Mouse (Mus musculus): ENCODE measurements around the gene Ccl26.

The Ccl26 gene

DNA sequence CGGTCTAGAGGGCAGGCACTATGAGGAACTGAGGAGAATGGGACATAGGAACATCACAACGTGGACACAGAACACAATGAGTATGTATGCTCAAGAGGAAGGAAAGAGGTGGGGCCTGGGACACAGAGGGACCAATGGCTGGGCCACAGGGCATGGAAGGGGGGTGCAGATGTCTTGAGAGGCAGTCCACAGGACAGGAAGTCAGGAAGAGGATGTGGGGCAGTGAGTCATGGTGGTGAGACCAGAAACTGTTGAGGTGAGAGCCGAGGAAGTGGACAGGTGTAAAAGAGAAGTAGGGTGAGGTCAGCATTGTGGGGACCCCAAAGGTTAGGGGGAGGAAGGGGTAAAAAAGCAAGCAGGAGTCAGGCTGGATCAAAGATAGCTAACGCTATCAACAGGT is 26.0 kb downstream of the Ccl26 start:
- no peak for DNase-seq

DNA sequence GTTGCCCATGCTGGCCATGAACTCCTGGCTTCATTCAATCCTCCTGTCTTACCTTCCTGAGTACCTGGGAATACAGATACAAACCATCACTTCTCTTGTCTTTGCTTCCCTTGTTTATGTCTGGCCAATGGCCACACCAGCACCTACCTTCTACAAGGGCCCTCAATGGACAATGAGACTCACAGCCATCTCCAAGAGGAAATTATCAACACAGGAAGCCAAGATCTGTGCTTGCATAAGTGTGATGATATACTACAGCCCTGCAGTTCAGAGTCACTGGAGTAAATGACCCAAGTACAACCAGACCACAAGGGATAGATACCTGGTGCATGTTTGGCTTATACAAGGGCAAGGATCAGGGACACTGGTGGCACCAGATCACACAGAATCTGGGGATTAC is 27.5 kb downstream of the Ccl26 start:
- DNase-seq = no peak

- no peak for DNase-seq
These were observed 29.9 kb downstream of the Ccl26 start for GRCm38 (mm10) chr5:135533431-135533830.

DNA sequence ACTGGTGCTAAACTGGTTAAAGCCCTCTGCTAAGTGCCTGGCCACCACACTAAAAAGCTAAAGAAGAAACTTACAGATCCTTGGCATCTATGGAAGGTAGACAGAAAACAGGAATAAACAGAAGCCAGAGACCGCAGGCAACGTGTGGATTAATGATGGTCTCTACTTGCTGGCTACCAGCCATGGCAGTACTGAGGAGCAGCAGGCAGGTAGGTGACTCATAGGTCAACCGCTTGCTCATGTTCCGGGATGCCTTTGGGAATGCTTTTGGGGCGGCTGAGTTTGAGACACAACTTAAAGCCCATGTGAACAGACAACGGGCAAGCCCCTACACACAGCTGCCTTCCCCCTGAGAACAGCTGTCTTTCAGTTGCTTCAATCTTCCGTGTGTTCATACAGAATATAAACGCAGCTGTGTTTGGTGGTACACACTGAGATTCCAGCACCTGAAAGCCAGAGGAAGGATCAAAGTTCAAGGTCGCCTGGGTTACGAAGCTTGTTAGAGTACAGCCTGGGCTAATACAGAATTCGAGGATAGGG is 32.0 kb downstream of the Ccl26 start:
- no peak for DNase-seq

DNA sequence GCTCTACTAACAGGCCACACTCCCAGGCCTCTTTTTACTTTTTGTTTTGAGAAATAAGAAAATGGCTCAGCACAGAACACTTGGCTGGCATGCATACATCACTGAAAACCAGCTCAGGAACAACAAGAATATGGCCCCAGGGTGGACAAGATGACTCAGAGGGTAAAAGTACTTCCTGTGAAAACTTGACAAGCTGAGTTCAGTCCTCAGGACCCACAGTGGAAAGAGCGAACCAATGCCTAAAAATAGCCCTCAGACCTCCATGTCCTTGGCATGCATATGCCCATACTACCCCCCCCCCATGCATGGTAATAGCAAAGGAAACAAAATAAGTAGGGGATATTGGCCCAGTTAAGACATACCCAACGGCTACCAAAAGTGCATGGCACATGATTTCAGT is 33.4 kb downstream of the Ccl26 start:
- DNase-seq = no peak

- DNase-seq = no peak
These were observed 34.1 kb downstream of the Ccl26 start for GRCm38 (mm10) chr5:135529310-135529709.

- DNase-seq = no peak
These were observed 35.4 kb downstream of the Ccl26 start for GRCm38 (mm10) chr5:135527986-135528385.

GRCm38 (mm10) chr5:135524660-135525560 is 38.5 kb downstream of the Ccl26 start:
- no peak for DNase-seq

- DNase-seq = no peak
These were observed 39.3 kb downstream of the Ccl26 start for GRCm38 (mm10) chr5:135524087-135524486.

DNA sequence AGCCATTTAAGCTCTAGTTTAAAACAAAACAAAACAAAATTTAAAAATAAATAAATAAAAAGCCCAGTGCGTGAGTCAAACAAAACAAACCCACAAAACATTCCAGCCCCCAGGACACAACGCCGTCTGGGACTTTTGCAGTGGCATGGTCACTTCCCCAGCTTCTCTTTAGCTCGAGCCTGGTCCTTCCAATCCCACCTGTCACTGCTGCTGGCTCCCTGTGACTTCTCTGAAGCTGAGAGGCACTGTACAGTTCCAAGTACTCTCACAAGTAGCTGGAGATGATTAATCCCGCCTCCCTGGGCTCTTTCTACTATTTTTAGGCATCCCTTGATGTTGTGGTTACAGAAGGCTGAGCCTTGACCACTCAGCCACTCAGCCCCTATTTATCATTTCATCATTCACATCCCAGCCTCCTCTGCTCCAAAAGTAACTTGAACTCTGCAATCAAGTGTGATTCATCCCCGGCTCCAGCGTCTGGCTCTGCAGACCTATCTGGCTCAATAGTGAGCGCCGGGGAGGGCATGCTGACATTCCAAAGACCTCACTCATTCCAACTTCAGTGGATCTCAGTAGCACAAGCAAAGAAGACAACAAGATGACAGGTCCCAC is 41.2 kb downstream of the Ccl26 start:
- DNase-seq = no peak

DNA sequence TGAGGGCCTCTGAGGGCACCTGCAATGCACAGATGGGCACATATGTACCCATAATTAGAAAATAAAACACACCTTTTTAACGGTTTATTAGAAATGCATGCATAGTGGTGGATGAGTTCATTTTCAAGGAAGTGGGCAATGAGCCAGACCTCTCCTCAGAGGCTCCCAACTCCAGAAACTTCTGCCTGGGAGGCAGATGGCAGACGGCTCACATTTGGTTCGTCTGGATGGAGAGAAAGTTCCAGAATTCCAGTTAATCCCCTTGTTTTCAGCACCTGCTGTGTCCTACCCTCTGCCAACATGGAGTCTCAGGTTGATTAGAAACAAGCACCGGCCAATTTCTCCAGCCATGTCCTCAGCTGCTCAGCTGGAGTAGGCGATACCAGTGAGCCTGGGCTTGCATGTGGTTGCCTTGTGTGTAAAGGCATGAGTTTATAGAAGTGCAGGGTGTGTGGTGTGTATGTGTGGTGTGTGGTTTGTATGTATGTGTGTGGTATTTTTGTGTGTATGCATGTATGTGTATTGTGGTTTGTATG is 46.0 kb downstream of the Ccl26 start:
- DNase-seq = no peak

DNA sequence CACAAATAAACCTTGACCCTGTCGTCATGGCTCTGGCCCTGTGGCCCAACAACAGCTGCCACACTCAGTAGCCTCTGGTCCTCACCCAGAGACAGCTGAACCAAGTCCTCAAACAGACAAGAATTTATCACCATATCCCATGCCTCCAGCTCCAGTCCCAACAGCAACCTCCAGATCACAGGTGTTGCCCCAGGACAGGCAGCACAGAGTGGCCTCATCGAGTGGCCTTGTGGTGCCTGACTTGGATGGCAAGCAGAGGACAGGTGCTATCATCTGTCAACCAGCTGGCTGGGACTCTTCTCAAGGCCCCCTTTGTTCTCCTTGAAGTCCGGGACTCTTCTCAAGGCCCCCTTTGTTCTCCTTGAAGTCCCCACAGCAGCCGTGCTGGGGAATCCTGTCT is 50.2 kb downstream of the Ccl26 start:
- DNase-seq = no peak

- no peak for DNase-seq
These were observed 52.3 kb downstream of the Ccl26 start for GRCm38 (mm10) chr5:135511105-135511504.
